Mouse (Mus musculus) embryonic facial prominence, embryonic 11.5 days (tissue): ENCODE measurements around the gene Hint1. TPM values are rescaled to one million over a fixed set of nuclear protein-coding genes. Genes with fewer than 3 reads are reported as not detected.

Experiments
- ATAC-seq: fragments of 200-750 bp; cut with Nextera tagmentation; replicated peaks from 2 replicates; pipeline ENCODE4 v1.8.0; 2017; ENCODE audit warnings: low read depth; ENCODE audit not compliant: insufficient number of reproducible peaks, low FRiP score, low TSS enrichment
- DNase-seq: peaks from one replicate; pipeline ENCODE4 v3.0.0-alpha.2; 2015; ENCODE audit warnings: low spot score
- H3K27ac ChIP-seq: fragments of 300-500 bp; sonication (generic); replicated peaks from 2 replicates; pipeline ENCODE4 v1.5.1; 2014; ENCODE audit warnings: mild to moderate bottlenecking, low read depth, low read length, control low read depth
- H3K27me3 ChIP-seq: fragments of 300-500 bp; sonication (generic); 2 replicates; pipeline ENCODE4 v1.6.1; 2014; ENCODE audit warnings: mild to moderate bottlenecking, low read length, moderate library complexity, mixed read lengths; ENCODE audit not compliant: control insufficient read depth, insufficient read depth
- H3K36me3 ChIP-seq: fragments of 300-500 bp; sonication (generic); replicated peaks from 2 replicates; pipeline ENCODE4 v1.6.1; 2014; ENCODE audit warnings: low read depth, mild to moderate bottlenecking, low read length, moderate library complexity, mixed read lengths; ENCODE audit not compliant: control insufficient read depth, insufficient read depth
- H3K4me1 ChIP-seq: fragments of 300-500 bp; sonication (generic); 2 replicates; pipeline ENCODE4 v1.6.1; 2014; ENCODE audit warnings: low read length, mixed read lengths; ENCODE audit not compliant: control insufficient read depth, insufficient read depth
- H3K4me2 ChIP-seq: fragments of 300-500 bp; sonication (generic); 2 replicates; pipeline ENCODE4 v1.6.1; 2014; ENCODE audit warnings: low read depth, mild to moderate bottlenecking, control low read depth, low read length, moderate library complexity
- H3K4me3 ChIP-seq: fragments of 300-500 bp; sonication (generic); 2 replicates; pipeline ENCODE4 v1.5.1; 2014; ENCODE audit warnings: low read depth, low read length, control low read depth
- H3K9ac ChIP-seq: fragments of 300-500 bp; sonication (generic); replicated peaks from 2 replicates; pipeline ENCODE4 v1.6.1; 2014; ENCODE audit warnings: mild to moderate bottlenecking, control low read depth, low read length
- H3K9me3 ChIP-seq: fragments of 300-500 bp; sonication (generic); replicated peaks from 2 replicates; pipeline ENCODE4 v1.6.1; 2016; ENCODE audit warnings: mild to moderate bottlenecking, low read length, inconsistent platforms, mixed read lengths; ENCODE audit not compliant: control insufficient read depth
- WGBS: fragments of 180-500 bp; shearing (Covaris S2); extraction: QIAGEN DNeasy Blood & Tissue Kit; methylation state at CpG from one replicate; pipeline ENCODE4 v1.1.7; 2014; 5-methylcytosine and 5-hydroxymethylcytosine counted together
- polyA plus RNA-seq: library from polyadenylated mRNA; unstranded; fragments of >200 nt; fragmentation: Nextera tagmentation; extraction: Ambion mirVana; gene quantifications from 2 replicates; pipeline ENCODE4 v1.2.1, GENCODE M21; 2014

Gene Hint1
- polyA plus RNA-seq, 1 experiment from 2014 or later: 720 TPM

DNA sequence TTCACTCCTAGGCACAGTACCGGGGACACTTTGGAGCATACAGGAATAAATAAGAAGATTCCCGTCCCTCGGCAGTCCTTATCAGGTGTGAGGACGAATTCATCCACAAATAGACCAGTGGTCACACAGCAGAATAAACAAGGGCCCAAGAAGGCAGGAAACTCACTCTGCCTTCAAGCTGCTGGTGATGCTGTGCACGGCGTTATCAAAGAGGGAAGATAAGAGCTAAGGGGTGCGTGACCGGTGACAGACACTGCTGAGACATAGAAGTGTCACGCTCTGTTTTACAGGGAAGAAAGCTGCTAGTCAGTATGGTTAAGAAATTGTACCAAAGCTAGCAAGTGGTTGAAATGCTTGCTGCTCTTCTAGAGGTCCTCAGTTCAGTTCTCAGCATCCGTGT lies 13.7 kb downstream of the Hint1 start:
- Histone ChIP-seq H3K9me3 (no peaks in the 10 kb centered on the region), H3K27me3 (no peaks in the 10 kb centered on the region), H3K27ac (no peak overlapping the region), H3K9ac (no peak overlapping the region), H3K4me3 (no peak overlapping the region), H3K36me3 (no peaks in the 10 kb centered on the region), H3K4me1 (no peaks in the 10 kb centered on the region; the same call in 1 of the 2 replicates), H3K4me2 (no peak overlapping the region)
- ATAC-seq (no peak), DNase-seq (no peak)
- WGBS: 80% methylated on average over 10 of the region's 10 CpGs

DNA sequence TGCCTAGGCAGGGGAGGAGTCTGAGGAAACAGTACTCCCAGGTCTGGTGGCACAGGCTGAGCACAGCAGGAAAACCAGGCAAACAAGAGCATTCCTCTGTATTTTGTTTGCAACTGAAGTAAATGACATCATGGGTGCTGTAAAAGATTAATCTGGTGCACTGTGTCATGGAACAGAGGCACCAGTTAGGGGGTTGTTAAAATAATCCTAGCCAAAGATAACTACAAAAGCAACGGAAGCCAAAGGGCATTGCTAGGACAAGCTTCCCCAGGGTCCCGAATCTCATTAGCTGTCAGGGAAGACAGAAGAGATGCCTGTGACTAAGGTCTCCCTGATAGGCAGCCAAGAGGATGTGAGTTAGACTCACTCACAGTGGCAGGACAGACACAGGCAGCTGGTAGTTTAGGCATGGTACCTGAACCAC lies 14.9 kb downstream of the Hint1 start:
- no peak overlapping the region for H3K4me3 ChIP-seq
- ATAC-seq (no peak), DNase-seq (no peak)
- H3K4me2 ChIP-seq: no peak overlapping the region
- WGBS: 11% methylated on average over 2 of the region's 2 CpGs
- H3K9ac ChIP-seq: no peak overlapping the region
- H3K27me3 ChIP-seq: no peaks in the 10 kb centered on the region
- no peaks in the 10 kb centered on the region for H3K36me3 ChIP-seq
- H3K9me3 ChIP-seq: no peaks in the 10 kb centered on the region
- no peaks in the 10 kb centered on the region; the same call in 1 of the 2 replicates for H3K4me1 ChIP-seq
- no peak overlapping the region for H3K27ac ChIP-seq

- H3K9me3 ChIP-seq: no peaks in the 10 kb centered on the region
- no peaks in the 10 kb centered on the region; the same call in 1 of the 2 replicates for H3K4me1 ChIP-seq
- no peak overlapping the region for H3K27ac ChIP-seq
- no peaks in the 10 kb centered on the region for H3K27me3 ChIP-seq
- no peaks in the 10 kb centered on the region for H3K36me3 ChIP-seq
- ATAC-seq (no peak), DNase-seq (no peak)
- WGBS: 30% methylated on average over 8 of the region's 8 CpGs
- no peak overlapping the region for H3K4me2 ChIP-seq
- no peak overlapping the region for H3K9ac ChIP-seq
- no peak overlapping the region for H3K4me3 ChIP-seq
Measured at GRCm38 (mm10) chr11:54882671-54883070, 16.5 kb downstream of the Hint1 start.

GRCm38 (mm10) chr11:54884197-54884828 lies 18.1 kb downstream of the Hint1 start:
- no peak overlapping the region for H3K27ac ChIP-seq
- no peaks in the 10 kb centered on the region for H3K9me3 ChIP-seq
- H3K4me2 ChIP-seq: no peak overlapping the region
- no peak overlapping the region for H3K4me3 ChIP-seq
- DNase-seq: no peak
- ATAC-seq: no peak
- no peaks in the 10 kb centered on the region; the same call in 1 of the 2 replicates for H3K4me1 ChIP-seq
- no peaks in the 10 kb centered on the region for H3K27me3 ChIP-seq
- 75% methylated on average over 5 of the region's 5 CpGs for WGBS
- no peak overlapping the region for H3K9ac ChIP-seq
- H3K36me3 ChIP-seq: no peaks in the 10 kb centered on the region

DNA sequence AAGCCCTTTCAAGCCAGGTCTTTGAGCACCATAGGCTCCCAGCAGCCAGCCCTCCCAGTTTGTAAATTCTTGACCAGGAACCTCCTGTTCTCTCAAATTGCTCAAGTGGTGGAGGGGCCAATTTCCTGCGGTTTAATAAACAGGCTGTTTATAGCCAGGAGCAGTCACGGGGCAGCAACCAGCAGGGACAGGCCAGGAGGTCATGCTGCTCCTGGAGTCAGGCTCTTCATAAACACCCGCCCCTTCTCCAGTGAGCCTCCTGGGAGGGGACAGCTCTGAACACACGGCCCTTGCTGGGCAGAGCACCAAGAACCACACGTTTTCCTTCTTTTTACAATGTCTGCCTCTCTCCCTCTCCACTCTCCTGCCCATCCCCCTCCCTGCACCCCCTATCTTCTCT lies 18.8 kb downstream of the Hint1 start:
- no peaks in the 10 kb centered on the region for H3K36me3 ChIP-seq
- H3K27ac ChIP-seq: no peak overlapping the region
- no peaks in the 10 kb centered on the region for H3K9me3 ChIP-seq
- no peak overlapping the region for H3K4me2 ChIP-seq
- no peak overlapping the region for H3K4me3 ChIP-seq
- no peaks in the 10 kb centered on the region for H3K27me3 ChIP-seq
- H3K9ac ChIP-seq: no peak overlapping the region
- no peak for DNase-seq
- 21% methylated on average over 5 of the region's 5 CpGs for WGBS
- no peaks in the 10 kb centered on the region; the same call in 1 of the 2 replicates for H3K4me1 ChIP-seq
- ATAC-seq: no peak

- Histone ChIP-seq H3K4me3 (no peak overlapping the region), H3K9me3 (no peaks in the 10 kb centered on the region), H3K27me3 (no peaks in the 10 kb centered on the region), H3K36me3 (no peaks in the 10 kb centered on the region), H3K4me2 (no peak overlapping the region), H3K9ac (no peak overlapping the region), H3K27ac (no peak overlapping the region), H3K4me1 (no peaks in the 10 kb centered on the region; the same call in 1 of the 2 replicates)
- 80% methylated on average over 2 of the region's 2 CpGs for whole genome bisulfite sequencing
- no peak for ATAC-seq
- DNase-seq: no peak
Measured at GRCm38 (mm10) chr11:54885406-54885805, 19.2 kb downstream of the Hint1 start.

GRCm38 (mm10) chr11:54887927-54888326 lies 21.7 kb downstream of the Hint1 start:
- ATAC-seq: no peak
- no peaks in the 10 kb centered on the region for H3K36me3 ChIP-seq
- no peaks in the 10 kb centered on the region for H3K9me3 ChIP-seq
- DNase-seq: no peak
- no peaks in the 10 kb centered on the region for H3K27me3 ChIP-seq
- H3K27ac ChIP-seq: no peak overlapping the region
- H3K4me2 ChIP-seq: no peak overlapping the region
- H3K4me3 ChIP-seq: no peak overlapping the region
- H3K9ac ChIP-seq: no peak overlapping the region
- WGBS: 83% methylated on average over 6 of the region's 6 CpGs
- no peaks in the 10 kb centered on the region; the same call in 1 of the 2 replicates for H3K4me1 ChIP-seq

DNA sequence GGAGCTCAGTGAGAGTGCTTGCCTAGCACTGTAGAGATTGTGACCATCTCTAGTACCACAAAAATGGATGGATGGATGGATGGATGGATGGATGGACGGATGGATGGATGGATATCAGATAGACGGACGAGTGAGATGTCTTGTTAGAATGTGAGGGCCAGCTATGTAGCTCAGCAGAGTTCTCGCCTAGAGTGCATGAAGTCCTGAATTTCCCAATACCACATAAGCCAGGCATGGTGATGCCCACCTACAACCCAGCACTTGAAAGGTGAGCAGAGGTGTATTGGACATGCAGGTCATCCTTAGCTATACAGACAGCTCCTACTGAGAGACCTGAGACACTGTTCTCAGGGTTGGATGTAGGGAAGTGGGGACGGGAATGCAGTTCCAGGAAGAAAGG lies 25.2 kb downstream of the Hint1 start:
- Histone ChIP-seq H3K4me2 (no peak overlapping the region), H3K4me3 (no peak overlapping the region), H3K9me3 (no peaks in the 10 kb centered on the region), H3K4me1 (no peaks in the 10 kb centered on the region), H3K27me3 (no peaks in the 10 kb centered on the region), H3K9ac (no peak overlapping the region), H3K27ac (no peak overlapping the region), H3K36me3 (no peaks in the 10 kb centered on the region)
- no peak for DNase-seq
- 75% methylated on average over 5 of the region's 5 CpGs for WGBS
- no peak for ATAC-seq
